Mouse (Mus musculus) ES-E14 (cell line): ENCODE measurements around the gene Lfng.

ENCODE experiments used
- CHD2 ChIP-seq: IDR thresholded peaks from 2 replicates; pipeline ENCODE4 v1.6.1; 2014; ENCODE audit warnings: mild to moderate bottlenecking, low read depth, low read length, inconsistent platforms
- MAFK ChIP-seq: IDR thresholded peaks from 2 replicates; pipeline ENCODE4 v1.6.1; 2014; ENCODE audit warnings: mild to moderate bottlenecking, low read depth, low read length, inconsistent platforms; ENCODE audit not compliant: insufficient read depth
- ZC3H11A ChIP-seq: IDR thresholded peaks from 2 replicates; pipeline ENCODE4 v1.6.1; 2012; ENCODE audit warnings: low read depth, mild to moderate bottlenecking, inconsistent platforms, low read length, borderline replicate concordance
- ZNF384 ChIP-seq: IDR thresholded peaks from 2 replicates; pipeline ENCODE4 v1.6.1; 2012; ENCODE audit warnings: low read depth, low read length, inconsistent platforms

GRCm38 (mm10) chr5:140637058-140637410, 29.9 kb downstream of the Lfng start:
- no peak for TF ChIP-seq ZC3H11A
- TF ChIP-seq CHD2 = no peak
- no peak for TF ChIP-seq ZNF384
- TF ChIP-seq MAFK = no peak
